Mouse (Mus musculus) lung, postnatal 4 days (tissue): Measurements from ENCODE around the gene Gjb4.

Experiments used
- DNase-seq, 2 experiments: peaks; one replicate each; pipeline ENCODE4 v3.0.0; 2021

Gene Gjb4

GRCm38 (mm10) chr4:127306915-127307314 lies 47.0 kb downstream of the Gjb4 start:
- DNase-seq = no peak

GRCm38 (mm10) chr4:127303796-127304195 lies 50.1 kb downstream of the Gjb4 start:
- DNase-seq = peak in 1 of 2 experiments; percentile 48
